Mouse (Mus musculus) testis, postnatal 14 days (tissue): Measurements from ENCODE around the gene Gm42791.

Experiments used
- DNase-seq: peaks from one replicate; pipeline ENCODE4 v3.0.0; 2021; ENCODE audit warnings: low spot score

Gm42791 gene

DNA sequence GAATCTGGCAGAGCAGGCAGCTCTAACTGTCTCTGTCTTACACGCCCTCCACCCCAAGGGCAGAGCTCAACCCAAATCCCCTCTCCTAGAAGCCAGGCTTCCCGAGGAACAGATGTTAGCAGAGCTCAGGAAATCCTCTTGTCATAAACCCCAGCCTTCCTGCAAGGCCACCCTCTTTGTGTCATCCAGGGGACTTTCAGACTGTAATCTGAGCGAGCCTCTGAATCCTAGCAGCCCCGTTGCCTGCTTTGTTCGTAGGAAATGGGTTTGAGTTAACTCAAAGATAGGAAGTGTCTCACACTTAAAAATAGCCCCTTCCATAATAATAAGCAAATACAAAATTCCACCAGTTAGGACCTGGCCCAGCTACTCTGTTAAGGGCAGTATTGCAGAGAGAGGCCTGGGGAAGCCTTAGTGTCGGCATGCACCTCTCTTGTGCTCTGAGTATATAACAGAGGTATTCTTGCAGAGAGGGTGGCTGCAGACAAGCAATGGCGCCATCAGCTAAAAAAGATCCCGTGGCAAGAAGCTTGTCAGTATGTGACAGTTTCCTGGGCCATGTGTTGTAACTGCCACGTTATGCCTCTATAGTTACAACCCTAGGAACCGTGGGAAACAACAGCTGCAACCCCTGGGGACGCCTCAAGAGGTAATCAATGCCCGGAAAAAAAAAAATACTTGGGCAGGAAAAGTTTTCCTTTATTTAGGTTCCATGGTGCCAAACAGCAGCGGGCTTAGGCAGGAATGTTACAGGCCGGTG, 17.1 kb downstream of the Gm42791 start:
- no peak for DNase-seq

DNA sequence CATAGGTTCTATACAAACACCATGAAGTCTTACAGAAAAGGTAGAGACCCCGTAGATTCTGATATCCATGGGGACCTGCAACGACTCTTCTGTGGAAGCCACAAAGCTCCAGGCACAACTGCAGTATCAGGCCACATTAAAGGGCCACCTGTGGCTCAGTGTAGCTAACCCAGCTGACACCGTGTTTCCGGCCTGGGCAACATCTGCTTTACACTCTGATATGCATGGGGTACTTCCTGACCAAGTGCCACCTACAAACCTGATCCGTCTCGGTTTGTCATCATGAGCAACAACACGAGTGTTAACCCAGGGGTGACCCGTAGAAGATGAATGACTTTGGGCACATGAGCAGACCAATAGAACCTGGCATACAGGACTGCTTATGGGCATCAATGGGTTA, 18.1 kb downstream of the Gm42791 start:
- no peak for DNase-seq

DNA sequence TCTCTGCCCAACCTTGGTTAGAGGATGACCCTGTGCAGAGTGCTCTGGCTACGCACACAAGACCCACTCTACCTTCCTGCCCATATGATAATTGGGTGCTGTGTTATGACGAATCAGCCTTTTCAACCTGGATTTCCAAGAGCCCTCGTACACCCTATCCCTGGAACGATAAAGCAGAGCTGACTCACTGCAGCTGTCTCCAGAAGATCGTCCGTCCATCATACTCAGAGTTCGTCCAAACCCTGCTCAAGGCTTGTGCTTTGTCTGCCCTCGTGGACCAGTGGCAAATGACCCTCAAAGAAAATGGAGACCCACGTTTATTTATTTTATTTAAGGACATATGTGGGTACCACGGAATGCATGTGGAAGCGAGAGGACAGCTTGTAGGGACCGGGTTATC, 19.9 kb downstream of the Gm42791 start:
- no peak for DNase-seq

DNA sequence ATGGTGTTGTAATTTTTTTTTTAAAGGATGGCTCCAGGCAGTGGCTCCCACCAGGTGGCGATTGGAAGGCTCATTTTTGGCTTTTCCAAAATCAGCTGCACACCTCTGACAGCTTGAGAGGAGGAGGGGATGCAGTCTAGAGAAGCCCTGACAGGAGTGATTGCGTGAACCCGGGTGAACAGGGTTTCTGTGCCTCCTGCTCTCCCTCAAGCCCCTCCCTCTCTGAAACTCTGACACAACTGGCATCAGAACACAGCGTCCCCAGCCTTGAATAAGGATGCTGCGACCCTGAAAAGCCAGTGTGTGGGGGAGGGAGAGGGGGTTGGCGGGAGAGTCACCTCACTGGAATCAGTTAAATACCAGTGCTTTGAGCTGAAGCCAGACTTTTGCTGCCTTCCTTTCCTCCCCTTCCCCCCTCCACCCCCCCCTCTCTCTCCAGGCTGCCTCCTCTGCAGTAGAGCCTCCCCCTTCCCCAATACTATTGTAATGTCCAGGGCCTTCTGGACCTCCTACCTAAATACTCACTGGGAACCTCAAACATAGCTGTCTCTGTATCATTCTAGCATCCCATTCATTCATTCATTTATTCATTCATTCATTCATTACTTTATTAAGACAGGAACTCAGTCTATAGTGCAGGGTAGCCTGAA, 21.8 kb downstream of the Gm42791 start:
- no peak for DNase-seq

DNA sequence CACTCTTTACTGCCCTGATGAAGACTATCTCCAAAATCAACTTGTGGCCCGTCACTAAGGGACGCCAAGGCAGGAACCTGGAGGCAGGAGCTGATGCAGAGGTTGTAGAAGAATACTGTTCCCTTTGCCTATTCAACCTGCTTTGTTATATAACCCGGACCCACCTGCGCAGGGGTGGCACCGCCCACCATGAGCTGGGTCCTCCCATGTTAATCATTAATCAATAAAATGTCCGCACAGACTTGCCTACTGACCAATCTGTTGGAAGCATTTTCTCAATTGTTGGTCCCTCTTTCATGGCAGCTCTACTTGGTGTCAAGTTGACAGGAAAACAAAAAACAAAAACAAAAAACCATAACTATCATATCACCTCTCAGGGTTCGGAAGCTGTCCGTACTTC, 22.8 kb downstream of the Gm42791 start:
- DNase-seq: no peak

DNA sequence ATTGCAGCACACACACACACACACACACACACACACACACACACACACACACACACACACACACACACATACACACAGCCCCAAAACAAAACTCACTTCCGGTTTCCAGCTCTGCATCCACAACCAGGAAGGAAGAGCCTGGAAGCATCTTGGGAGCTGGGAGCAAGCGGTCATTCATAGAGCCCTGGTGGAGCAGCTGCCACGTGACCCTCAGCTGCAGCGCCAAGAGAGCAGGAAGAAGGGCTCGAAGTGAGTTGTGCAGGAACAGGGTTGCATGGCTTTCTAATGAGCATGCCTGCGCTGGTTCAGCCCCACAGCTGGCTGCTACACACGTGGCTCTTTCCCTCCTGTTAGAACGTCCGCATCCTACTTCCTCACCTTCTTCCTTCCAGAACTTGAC, 25.3 kb downstream of the Gm42791 start:
- DNase-seq: no peak

DNA sequence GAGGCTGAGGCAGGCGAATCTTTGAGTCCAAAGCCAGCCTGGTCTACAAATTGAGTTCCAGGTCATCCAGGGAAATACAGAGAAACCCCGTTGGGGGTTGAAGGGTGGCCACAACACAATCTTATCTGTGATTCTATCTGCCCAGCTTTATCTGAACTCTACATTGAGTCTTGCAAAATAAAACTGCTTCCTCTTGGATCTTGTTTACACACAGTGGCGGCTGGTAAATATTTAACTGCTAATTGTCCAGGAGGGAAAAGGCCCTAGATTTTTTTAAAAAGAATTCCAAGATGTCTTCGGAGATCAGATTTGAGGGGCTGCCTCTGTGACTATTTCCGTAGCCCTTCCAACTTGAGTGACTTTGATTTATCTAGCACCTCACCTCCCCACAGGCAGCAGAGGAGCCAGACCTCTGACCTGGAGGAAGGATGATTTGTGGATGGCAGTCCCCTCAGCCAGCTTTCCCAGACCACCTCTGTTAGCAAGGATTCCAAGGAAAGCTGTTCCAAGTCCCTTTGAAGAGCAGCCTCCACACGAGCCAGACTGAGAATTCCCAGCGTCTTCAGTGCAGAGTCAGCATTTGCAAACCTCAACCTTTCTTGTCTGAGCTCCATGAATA, 25.9 kb downstream of the Gm42791 start:
- DNase-seq: no peak

DNA sequence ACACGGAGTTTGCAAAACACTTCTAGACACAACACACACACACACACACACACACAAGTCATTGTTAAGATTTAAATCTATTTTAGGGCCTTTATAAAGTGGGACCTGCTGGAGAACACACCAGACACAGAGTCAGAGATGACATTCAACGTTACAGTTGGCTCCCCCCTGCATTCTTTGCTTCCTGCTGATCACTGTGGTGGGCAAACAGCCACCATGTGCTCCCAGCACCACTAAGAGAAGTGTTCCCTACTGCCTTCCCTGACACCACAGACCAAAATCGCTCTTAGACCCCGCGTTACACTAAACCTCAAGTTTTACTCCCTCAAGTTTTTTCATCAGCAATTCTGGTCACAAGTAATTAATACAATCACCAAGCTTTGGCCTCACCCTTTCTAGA, 26.8 kb downstream of the Gm42791 start:
- no peak for DNase-seq

DNA sequence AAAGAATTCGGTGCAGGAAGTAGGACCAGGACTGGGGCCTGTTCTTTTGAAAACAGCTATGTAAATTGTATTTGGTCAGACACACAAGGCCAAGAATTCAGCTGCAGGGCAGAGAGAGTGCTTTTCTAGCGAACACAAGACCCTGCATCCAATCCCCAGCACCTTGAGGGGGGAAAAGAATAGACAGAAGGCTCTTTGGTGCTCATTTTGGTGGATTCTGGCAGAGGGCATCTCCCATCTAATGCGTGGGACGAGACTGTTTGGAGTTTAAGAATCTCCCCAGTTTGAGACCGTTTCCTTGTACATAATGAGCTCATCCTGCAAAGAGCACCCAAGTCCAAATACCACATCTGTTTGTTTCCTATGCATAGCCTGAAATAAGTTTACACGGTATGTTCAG, 28.6 kb downstream of the Gm42791 start:
- DNase-seq: no peak

DNA sequence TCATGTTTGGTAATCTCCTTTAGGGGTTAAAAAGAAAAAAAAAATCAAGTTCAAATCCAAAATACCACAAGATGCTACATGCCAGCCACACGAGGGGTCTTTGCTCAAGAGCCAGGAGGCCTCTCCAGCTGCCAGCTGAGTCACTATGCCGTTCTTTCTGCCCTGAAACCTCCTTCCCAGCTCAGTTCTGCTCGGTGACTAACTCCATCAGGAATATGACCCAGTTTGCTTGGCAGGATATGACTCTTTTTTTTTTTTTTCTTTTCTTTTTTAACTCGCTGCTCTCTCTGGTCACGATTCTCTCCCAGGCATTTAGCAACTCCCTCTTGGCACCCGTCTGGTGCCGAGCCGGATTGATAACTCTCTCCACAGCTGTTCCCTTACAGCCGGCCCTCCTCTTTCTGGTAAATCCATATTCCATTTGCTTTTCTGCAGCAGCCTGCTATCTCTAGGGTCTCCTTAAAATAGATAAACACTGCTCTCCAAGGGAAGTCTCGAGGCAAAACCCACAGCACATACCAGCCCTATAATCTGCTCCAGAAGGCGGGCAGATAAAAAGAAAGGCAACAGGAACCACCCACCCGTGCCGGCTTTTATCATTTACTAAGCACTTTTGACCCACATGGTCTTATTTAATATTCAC, 29.1 kb downstream of the Gm42791 start:
- DNase-seq: peak; percentile 49

DNA sequence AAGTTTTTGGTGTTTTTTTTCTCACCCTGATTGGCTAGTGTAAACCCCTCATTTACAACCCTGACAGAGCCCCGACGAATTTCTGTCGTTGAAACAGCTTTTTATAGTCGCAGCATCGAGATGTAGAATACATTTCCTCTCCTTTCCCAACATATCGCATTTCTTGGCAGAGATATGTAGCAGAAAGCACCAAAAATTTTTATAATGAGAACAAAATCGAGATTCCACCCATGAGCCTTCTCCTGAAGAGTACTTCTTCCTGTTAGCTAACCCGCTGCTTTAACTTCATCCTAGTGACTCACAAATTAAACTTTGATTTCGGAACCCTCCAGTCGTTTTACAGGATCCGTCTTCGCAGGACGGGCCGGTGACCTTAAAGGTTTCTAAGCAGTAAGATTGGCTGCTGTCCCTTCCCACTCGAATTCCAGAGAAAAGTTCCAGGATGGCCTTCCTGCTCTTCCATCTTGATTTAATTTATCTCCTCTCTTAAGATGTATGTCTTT, 29.8 kb downstream of the Gm42791 start:
- DNase-seq: no peak

DNA sequence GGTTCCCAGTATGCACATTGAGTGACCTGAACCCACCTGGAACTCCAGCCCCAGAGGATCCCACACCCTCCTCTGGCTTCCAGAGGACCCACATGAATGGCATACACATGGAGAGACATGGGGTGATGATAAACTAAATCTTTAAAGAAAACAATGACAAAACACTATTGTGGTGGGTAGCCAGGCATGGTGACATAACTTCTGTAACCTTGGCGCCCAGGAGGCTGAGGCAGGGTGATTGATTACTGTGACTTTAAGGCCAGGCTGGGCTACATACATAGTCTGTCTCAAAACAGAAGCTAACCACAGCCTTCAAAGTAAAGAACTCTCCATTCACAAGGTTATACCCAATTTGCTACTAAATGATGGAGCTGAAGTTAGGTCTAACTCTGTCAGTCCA, 30.7 kb downstream of the Gm42791 start:
- no peak for DNase-seq

DNA sequence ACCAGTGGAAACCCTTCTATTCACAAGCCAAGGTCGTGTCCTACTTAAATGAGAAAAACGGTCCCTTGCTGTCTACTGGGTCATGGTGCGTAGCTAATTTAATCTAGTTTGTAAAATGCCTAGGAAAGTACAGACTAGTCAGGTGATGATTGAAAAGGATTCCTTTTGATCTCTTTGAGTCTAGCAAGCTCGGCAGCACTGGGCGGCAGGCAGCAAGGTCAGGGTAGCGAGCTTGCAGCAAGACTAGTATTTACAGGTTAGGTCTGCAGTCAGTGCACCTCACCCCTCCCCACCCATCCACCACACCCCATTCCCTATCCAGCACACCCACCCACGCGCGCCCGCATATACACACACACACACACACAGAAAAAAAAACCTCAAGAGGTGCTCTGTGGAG, 34.7 kb downstream of the Gm42791 start:
- no peak for DNase-seq

DNA sequence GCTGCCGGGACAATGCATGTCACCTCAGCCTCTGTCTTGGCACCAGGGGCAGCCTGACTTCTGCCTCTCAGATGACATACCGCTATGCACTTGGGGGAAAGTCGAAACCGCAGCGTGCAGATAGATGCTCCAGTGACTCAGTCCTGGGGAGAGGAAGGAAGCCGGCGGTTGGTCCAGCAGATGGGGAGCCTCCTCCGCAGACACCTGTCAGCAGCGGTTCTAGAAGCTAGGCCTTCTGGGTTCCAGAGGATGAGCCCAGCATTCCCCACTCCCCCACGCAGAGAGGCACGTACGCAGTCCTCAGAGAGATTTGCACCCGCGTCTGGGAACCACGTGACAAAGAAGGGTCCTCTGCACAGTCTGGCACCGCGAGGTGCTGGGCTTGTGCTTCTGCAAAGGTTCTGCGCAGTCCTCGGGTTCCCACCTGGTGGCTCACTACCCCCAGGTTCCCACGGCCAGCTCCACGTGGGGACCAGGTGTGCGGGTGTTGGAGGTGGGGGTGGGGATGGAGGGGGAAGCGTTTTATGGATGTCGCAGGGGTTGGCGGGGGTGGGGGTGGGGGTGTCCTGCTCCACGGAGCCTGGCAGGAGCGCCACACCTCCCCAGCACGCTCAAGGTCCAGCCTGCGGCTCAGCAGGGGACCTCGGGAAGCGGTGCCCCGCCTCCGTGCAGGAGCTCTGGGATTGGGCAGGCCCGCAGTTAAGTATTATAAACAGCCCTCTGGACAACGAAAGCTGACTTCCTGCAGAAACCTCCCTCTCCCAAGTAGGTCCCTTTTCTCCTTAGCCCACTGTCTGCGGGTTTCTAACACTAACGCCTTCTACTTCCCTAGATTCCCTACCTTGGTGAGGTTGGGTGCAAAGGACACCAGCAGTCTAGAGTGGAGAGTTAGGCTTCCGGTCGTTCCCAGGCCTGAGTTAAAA, 35.6 kb downstream of the Gm42791 start:
- DNase-seq: peak; percentile 42

DNA sequence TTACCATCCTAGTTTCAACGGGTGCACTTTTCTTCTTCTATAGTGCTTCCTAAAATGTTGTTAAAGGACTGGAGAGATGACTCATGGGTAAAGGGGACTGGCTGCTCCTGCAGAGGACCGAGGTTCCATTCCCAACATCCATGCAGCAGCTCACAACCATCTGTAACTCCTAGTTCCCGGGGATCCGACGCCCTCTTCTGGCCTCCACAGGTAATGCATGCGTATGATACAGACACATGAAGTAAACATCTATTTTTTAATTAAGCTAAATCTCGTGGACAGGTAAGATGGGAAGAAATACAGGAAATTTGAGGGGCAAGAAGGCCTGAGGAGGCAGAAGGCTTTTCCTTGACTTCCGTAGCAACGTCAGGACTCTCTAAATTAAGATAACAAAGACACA, 36.6 kb downstream of the Gm42791 start:
- no peak for DNase-seq

DNA sequence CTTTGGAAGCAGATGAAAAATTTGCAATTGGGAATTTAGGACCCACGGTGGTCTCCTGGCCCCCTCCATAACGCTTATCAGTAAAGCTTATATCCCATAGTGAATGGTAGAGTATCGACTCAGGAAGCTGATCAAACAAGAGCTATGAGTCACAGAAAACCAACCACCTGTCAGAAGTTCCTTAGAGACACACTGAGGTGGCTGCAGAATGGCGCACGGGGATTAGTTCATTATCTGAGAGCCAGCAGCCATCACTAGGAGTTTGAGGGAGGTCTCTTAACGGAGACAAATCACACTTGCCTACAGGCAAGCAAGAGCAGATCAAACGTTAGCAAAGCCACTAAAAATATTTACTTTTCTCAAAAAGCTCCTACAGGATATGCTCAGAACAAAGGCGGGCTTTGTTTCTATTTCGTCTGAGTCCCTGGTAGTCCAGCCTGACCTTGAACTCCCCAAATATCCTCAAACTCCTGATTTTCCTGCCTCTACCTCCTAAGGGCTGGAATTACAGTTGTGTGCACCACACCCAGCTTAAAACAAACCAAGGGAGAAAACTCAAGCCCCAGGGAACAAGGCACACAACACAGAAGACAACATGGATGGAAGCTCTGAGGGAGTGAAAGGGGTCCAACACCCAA, 37.9 kb downstream of the Gm42791 start:
- no peak for DNase-seq

DNA sequence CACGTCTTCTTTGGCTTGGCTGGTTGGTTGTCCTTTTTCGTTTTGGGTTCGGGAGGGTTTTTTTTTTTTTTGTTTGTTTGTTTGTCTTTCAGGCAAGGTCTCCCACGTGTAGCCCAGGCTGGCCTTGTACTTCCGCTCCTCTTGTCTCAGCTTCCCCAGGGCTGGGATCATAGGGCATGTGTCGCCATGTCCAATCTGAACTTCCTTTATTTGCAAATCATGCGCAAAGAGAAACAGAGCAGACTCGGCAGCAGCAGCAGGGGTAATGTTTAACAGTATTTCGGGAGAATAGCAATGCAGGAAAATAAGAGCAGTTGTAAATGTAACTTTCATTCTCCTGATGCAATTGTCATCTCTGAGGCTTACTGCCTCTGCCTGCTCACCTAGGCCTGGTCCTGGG, 38.9 kb downstream of the Gm42791 start:
- DNase-seq: no peak

DNA sequence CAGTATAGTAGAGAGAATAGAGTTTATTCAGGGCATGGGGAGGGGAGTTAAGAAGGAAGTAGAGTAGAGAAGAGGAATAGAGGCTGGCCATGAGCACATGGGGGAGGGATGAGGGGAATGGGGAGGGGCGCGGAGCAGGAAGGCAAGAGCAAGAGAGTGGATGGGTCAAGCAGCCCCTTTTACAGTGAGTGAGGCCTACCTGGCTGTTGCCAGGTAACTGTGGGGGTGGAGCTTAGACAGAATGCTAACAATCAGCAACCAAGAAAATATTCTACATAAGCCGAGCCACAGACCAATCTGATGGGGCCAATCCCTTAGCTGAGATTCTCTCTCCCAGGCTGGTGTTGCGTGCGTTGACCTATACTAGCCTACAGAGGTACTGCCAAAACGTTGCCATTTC, 39.4 kb downstream of the Gm42791 start:
- no peak for DNase-seq

DNA sequence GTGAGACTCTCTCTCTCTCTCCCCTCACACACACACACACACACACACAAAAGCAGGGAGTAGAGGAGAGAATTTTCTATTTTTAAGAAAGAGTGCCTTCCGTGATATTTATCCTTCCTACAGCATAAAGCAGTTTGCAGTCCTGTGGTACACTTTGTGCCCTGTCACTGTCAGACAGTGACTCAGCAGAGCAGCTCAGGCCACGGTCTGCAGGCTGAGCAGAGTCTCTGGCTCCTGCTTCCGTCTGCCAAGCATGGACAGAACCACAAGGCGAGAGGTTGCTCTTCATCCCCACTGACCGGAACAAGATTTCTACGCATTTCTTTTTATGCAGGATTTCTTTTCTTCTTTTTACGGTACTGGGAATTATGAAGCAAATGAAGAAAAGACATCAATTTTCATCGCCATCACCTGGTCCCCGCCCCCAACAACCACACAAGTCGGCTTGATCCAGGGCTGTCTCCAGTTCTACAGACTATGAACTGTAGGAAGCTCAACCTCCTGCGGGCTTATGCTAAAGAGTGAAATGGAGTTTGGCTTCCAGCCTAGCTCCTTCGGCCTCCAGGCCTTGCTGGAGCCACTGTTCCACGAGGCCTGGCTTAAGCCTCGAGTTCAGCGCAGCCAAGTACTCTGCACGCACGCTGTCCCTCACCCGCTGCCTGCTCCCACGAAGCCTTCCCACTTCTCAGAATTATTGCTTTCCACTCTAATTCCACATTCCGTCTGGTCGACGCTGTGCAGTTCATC, 40.5 kb downstream of the Gm42791 start:
- no peak for DNase-seq

DNA sequence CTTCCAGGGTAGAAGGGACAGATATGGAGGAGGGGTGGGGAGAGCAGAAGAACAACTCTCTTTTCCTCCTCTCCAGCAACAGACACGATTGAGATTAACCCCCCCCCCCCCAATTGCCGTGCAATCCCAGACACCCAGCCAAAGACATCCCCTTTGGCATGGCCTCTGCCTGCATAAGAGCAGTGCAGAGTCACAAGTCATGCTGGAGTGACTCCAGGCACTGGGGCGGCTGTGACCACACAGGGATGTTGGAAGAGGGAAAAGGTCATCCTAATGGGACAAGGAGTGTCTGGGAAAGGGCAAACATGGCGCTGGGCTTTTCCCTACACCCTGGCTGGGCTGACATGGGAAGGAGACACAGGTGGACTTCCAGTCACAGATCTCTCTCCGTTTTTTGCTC, 41.8 kb downstream of the Gm42791 start:
- no peak for DNase-seq

DNA sequence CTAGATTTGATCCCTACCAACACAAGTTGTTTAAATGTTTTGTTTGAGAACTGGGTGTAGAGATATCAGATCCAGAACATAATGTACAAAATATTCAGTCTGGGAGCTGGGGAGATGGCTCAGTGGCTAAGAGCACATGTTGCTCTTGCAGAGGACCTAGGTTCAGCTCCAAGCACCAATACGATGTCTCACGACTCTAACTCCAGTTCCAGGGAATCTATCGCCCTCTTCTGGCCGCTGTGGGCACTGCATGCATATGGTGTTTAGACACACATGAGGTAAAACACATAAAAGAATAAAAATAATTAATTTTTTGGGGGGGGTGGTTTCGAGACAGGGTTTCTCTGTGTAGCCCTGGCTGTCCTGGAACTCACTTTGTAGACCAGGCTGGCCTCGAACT, 42.5 kb downstream of the Gm42791 start:
- DNase-seq: peak; percentile 68
